Mouse (Mus musculus) forebrain, embryonic 11.5 days (tissue): ENCODE measurements around the gene Macf1. TPM values are rescaled to one million over a fixed set of nuclear protein-coding genes. Genes with fewer than 3 reads are reported as not detected.
A peak's percentile ranks its signal among the peaks of the same experiment; 100 is the strongest.
"Not testable (repeated sequence)": the region's sequence is repeated elsewhere in the genome, so short reads cannot be mapped to it uniquely, and the experiment has no call there.

Source experiments
- ATAC-seq: fragments of 200-750 bp; cut with Nextera tagmentation; replicated peaks from 2 replicates; pipeline ENCODE4 v1.8.0; 2017; ENCODE audit warnings: moderate TSS enrichment; ENCODE audit not compliant: low FRiP score
- DNase-seq: peaks from one replicate; pipeline ENCODE4 v3.0.0-alpha.2; 2017; ENCODE audit warnings: low spot score
- H3K27ac ChIP-seq: fragments of 300-500 bp; sonication (generic); 2 replicates; pipeline ENCODE4 v1.5.1; 2014; ENCODE audit warnings: low read depth, low read length
- H3K27me3 ChIP-seq: fragments of 300-500 bp; sonication (generic); 2 replicates; pipeline ENCODE4 v1.6.1; 2014; ENCODE audit warnings: mild to moderate bottlenecking, low read length, mixed read lengths; ENCODE audit not compliant: control insufficient read depth, insufficient read depth
- H3K36me3 ChIP-seq: fragments of 300-500 bp; sonication (generic); 2 replicates; pipeline ENCODE4 v1.6.1; 2014; ENCODE audit warnings: mild to moderate bottlenecking, low read length, moderate library complexity, mixed read lengths; ENCODE audit not compliant: control insufficient read depth, insufficient read depth
- H3K4me1 ChIP-seq: fragments of 300-500 bp; sonication (generic); replicated peaks from 2 replicates; pipeline ENCODE4 v1.6.1; 2014; ENCODE audit warnings: low read length, mixed read lengths; ENCODE audit not compliant: control insufficient read depth, insufficient read depth
- H3K4me2 ChIP-seq: fragments of 300-500 bp; sonication (generic); 2 replicates; pipeline ENCODE4 v1.6.1; 2014; ENCODE audit warnings: low read depth, mild to moderate bottlenecking, low read length, moderate library complexity, mixed read lengths; ENCODE audit not compliant: severe bottlenecking
- H3K4me3 ChIP-seq: fragments of 300-500 bp; sonication (generic); 2 replicates; pipeline ENCODE4 v1.5.1; 2014; ENCODE audit warnings: low read depth, low read length
- H3K9ac ChIP-seq: fragments of 300-500 bp; sonication (generic); 2 replicates; pipeline ENCODE4 v1.6.1; 2014; ENCODE audit warnings: low read length
- H3K9me3 ChIP-seq: fragments of 300-500 bp; sonication (generic); 2 replicates; pipeline ENCODE4 v1.6.1; 2016; ENCODE audit warnings: low read length, mixed read lengths; ENCODE audit not compliant: control insufficient read depth
- WGBS: fragments of 180-500 bp; shearing (Covaris S2); extraction: QIAGEN DNeasy Blood & Tissue Kit; methylation state at CpG from one replicate; pipeline ENCODE4 v1.1.7; 2014; 5-methylcytosine and 5-hydroxymethylcytosine counted together
- polyA plus RNA-seq: library from polyadenylated mRNA; unstranded; fragments of >200 nt; fragmentation: Nextera tagmentation; extraction: Ambion mirVana; gene quantifications from 2 replicates; pipeline ENCODE4 v1.2.1, GENCODE M21; 2014

Macf1 gene
- polyA plus RNA-seq, 1 experiment from 2014 or later, result 88.8 TPM

- Histone ChIP-seq H3K9me3 (no peaks in the 10 kb centered on the region), H3K4me1 (no peaks in the 10 kb centered on the region), H3K27me3 (no peaks in the 10 kb centered on the region), H3K9ac (no peak overlapping the region), H3K4me3 (no peak overlapping the region), H3K27ac (no peak overlapping the region), H3K36me3 (no peaks in the 10 kb centered on the region), H3K4me2 (no peak overlapping the region)
- WGBS, result 19% methylated on average over 1 of the region's 1 CpGs
- DNase-seq, result no peak
- no peak for ATAC-seq
Observed at GRCm38 (mm10) chr4:123635428-123635827, 48.7 kb downstream of the Macf1 start.

- DNase-seq, result no peak
Observed at GRCm38 (mm10) chr4:123634436-123634835, 49.7 kb downstream of the Macf1 start.

GRCm38 (mm10) chr4:123633874-123634273 is 50.3 kb downstream of the Macf1 start:
- no peak overlapping the region for H3K9ac ChIP-seq
- no peak for ATAC-seq
- no peaks in the 10 kb centered on the region for H3K9me3 ChIP-seq
- no peak overlapping the region for H3K4me2 ChIP-seq
- no peak overlapping the region for H3K4me3 ChIP-seq
- H3K27ac ChIP-seq, result 0 out of 2 replicates have a peak overlapping the region, but pooled peaks have one; percentile 26
- WGBS, result 90% methylated on average over 4 of the region's 4 CpGs
- H3K27me3 ChIP-seq, result no peaks in the 10 kb centered on the region
- no peaks in the 10 kb centered on the region for H3K4me1 ChIP-seq
- H3K36me3 ChIP-seq, result no peaks in the 10 kb centered on the region
- DNase-seq, result no peak

More at GRCm38 (mm10) chr4:123634436-123634835, 49.7 kb downstream of the Macf1 start:
- Histone ChIP-seq H3K36me3 (no peaks in the 10 kb centered on the region), H3K27me3 (no peaks in the 10 kb centered on the region), H3K27ac (no peak overlapping the region), H3K4me2 (no peak overlapping the region), H3K4me3 (no peak overlapping the region), H3K4me1 (no peaks in the 10 kb centered on the region), H3K9me3 (no peaks in the 10 kb centered on the region), H3K9ac (no peak overlapping the region)
- 83% methylated on average over 3 of the region's 3 CpGs for WGBS
- ATAC-seq, result no peak

- WGBS, result 33% methylated on average over 3 of the region's 3 CpGs
- Histone ChIP-seq H3K27ac (no peak overlapping the region), H3K27me3 (no peaks in the 10 kb centered on the region), H3K36me3 (no peaks in the 10 kb centered on the region), H3K4me2 (no peak overlapping the region), H3K4me1 (no peaks in the 10 kb centered on the region), H3K9ac (no peak overlapping the region), H3K4me3 (no peak overlapping the region), H3K9me3 (no peaks in the 10 kb centered on the region)
- peak; percentile 53 for DNase-seq
- ATAC-seq, result no peak
Observed at GRCm38 (mm10) chr4:123633370-123633769, 50.8 kb downstream of the Macf1 start.

- H3K4me1 ChIP-seq, H3K4me2 ChIP-seq, H3K27me3 ChIP-seq, H3K4me3 ChIP-seq, H3K27ac ChIP-seq, ATAC-seq, DNase-seq, H3K9me3 ChIP-seq, H3K36me3 ChIP-seq, H3K9ac ChIP-seq: not testable (repeated sequence)
- WGBS, result 91% methylated on average over 5 of the region's 6 CpGs
Observed at GRCm38 (mm10) chr4:123632116-123632515, 52.0 kb downstream of the Macf1 start.

- Histone ChIP-seq H3K9me3 (no peaks in the 10 kb centered on the region), H3K27ac (no peak overlapping the region), H3K4me3 (no peak overlapping the region), H3K36me3 (no peaks in the 10 kb centered on the region), H3K4me2 (no peak overlapping the region), H3K27me3 (no peaks in the 10 kb centered on the region), H3K4me1 (no peaks in the 10 kb centered on the region), H3K9ac (no peak overlapping the region)
- 86% methylated on average over 3 of the region's 3 CpGs for WGBS
- no peak for DNase-seq
- no peak for ATAC-seq
Observed at GRCm38 (mm10) chr4:123631654-123632053, 52.5 kb downstream of the Macf1 start.

- DNase-seq (no peak), ATAC-seq (no peak)
- Histone ChIP-seq H3K4me1 (peaks cover 5% of the 10 kb centered on the region; the same call in 1 of the 2 replicates), H3K4me2 (no peak overlapping the region), H3K4me3 (no peak overlapping the region), H3K27me3 (no peaks in the 10 kb centered on the region), H3K27ac (no peak overlapping the region), H3K36me3 (no peaks in the 10 kb centered on the region), H3K9ac (no peak overlapping the region), H3K9me3 (no peaks in the 10 kb centered on the region)
- 74% methylated on average over 5 of the region's 5 CpGs for WGBS
Observed at GRCm38 (mm10) chr4:123627683-123628082, 56.5 kb downstream of the Macf1 start.

- 79% methylated on average over 6 of the region's 6 CpGs for WGBS
- DNase-seq, result no peak
- Histone ChIP-seq H3K27me3 (no peaks in the 10 kb centered on the region), H3K4me1 (peaks cover 5% of the 10 kb centered on the region; the same call in 1 of the 2 replicates), H3K27ac (no peak overlapping the region), H3K9ac (no peak overlapping the region), H3K4me2 (no peak overlapping the region), H3K9me3 (no peaks in the 10 kb centered on the region), H3K4me3 (no peak overlapping the region), H3K36me3 (no peaks in the 10 kb centered on the region)
- no peak for ATAC-seq
Observed at GRCm38 (mm10) chr4:123625332-123626072, 58.7 kb downstream of the Macf1 start.

GRCm38 (mm10) chr4:123624438-123624837 is 59.7 kb downstream of the Macf1 start:
- 0% methylated on average over 5 of the region's 5 CpGs for WGBS
- DNase-seq, result no peak
- ATAC-seq, result no peak
- H3K4me2 ChIP-seq, result peak overlapping the region; percentile 6; the same call in 1 of the 2 replicates
- peak overlapping the region; percentile 53 for H3K27ac ChIP-seq
- H3K27me3 ChIP-seq, result no peaks in the 10 kb centered on the region
- H3K9ac ChIP-seq, result no peak overlapping the region
- no peak overlapping the region for H3K4me3 ChIP-seq
- H3K36me3 ChIP-seq, result no peaks in the 10 kb centered on the region
- H3K9me3 ChIP-seq, result no peaks in the 10 kb centered on the region
- peaks cover 5% of the 10 kb centered on the region; the same call in 1 of the 2 replicates for H3K4me1 ChIP-seq
